Mouse (Mus musculus) MEL (cell line): ENCODE measurements around the gene Gnao1. TPM values are rescaled to one million over a fixed set of nuclear protein-coding genes. Genes with fewer than 3 reads are reported as not detected.

Experiments used
- DNase-seq: peaks from one replicate; pipeline ENCODE4 v3.0.0; 2011; ENCODE audit warnings: low read depth, low spot score
- H3K27ac ChIP-seq: 2 replicates; pipeline ENCODE4 v1.5.1; 2012; ENCODE audit warnings: low read depth, mild to moderate bottlenecking, control low read depth, low read length, moderate library complexity; ENCODE audit not compliant: control insufficient read depth
- H3K27me3 ChIP-seq, 2 experiments: fragments of 150-350 bp in 1 of 2; sonication (generic) in 1 of 2; 2 replicates each; pipeline ENCODE4 v1.6.1; 2012; ENCODE audit warnings: low read length in 2 of 2, mild to moderate bottlenecking in 2 of 2, improper control_type of control experiment in 1 of 2, moderate library complexity in 1 of 2; ENCODE audit not compliant: insufficient read depth in 2 of 2, control insufficient read depth in 1 of 2
- H3K36me3 ChIP-seq, 2 experiments: 2 replicates each; pipeline ENCODE4 v1.6.1; 2012 to 2014; ENCODE audit warnings: low read length in 2 of 2, improper control_type of control experiment in 1 of 2, inconsistent platforms in 1 of 2, mild to moderate bottlenecking in 1 of 2; ENCODE audit not compliant: insufficient read depth in 2 of 2, control insufficient read depth in 1 of 2
- H3K4me1 ChIP-seq, 2 experiments: fragments of 150-350 bp in 1 of 2; sonication (generic) in 1 of 2; 2 replicates each; pipeline ENCODE4 v1.6.1; 2012; ENCODE audit warnings: low read length in 2 of 2, improper control_type of control experiment in 1 of 2, mild to moderate bottlenecking in 1 of 2; ENCODE audit not compliant: insufficient read depth in 2 of 2, control insufficient read depth in 1 of 2
- H3K4me3 ChIP-seq, 2 experiments: fragments of 150-350 bp in 1 of 2; sonication (generic) in 1 of 2; 2 replicates each; pipeline ENCODE4 v1.5.1; 2012; ENCODE audit warnings: low read depth in 2 of 2, low read length in 2 of 2, mild to moderate bottlenecking in 2 of 2, moderate library complexity in 2 of 2, control low read depth in 1 of 2, improper control_type of control experiment in 1 of 2; ENCODE audit not compliant: control insufficient read depth in 1 of 2, insufficient read depth in 1 of 2
- H3K79me2 ChIP-seq: 2 replicates; pipeline ENCODE4 v1.6.1; 2012; ENCODE audit warnings: mild to moderate bottlenecking, low read length, moderate library complexity; ENCODE audit not compliant: control insufficient read depth, poor library complexity, insufficient read depth
- H3K9ac ChIP-seq: 2 replicates; pipeline ENCODE4 v1.6.1; 2012; ENCODE audit warnings: low read depth, mild to moderate bottlenecking, control low read depth, low read length, moderate library complexity; ENCODE audit not compliant: control insufficient read depth, poor library complexity, severe bottlenecking
- H3K9me3 ChIP-seq: fragments of 150-350 bp; sonication (generic); replicated peaks from 2 replicates; pipeline ENCODE4 v1.6.1; 2012; ENCODE audit warnings: mild to moderate bottlenecking, low read length, improper control_type of control experiment, moderate library complexity; ENCODE audit not compliant: insufficient read depth
- ETS1 ChIP-seq: IDR thresholded peaks from 2 replicates; pipeline ENCODE4 v1.6.1; 2012; ENCODE audit warnings: low read depth, mild to moderate bottlenecking, inconsistent platforms, low read length, improper control_type of control experiment, moderate library complexity
- GABPA ChIP-seq: IDR thresholded peaks from 2 replicates; pipeline ENCODE4 v1.6.1; 2012; ENCODE audit warnings: low read depth, mild to moderate bottlenecking, inconsistent platforms, low read length, improper control_type of control experiment, moderate library complexity
- GATA1 ChIP-seq: IDR thresholded peaks from 2 replicates; pipeline ENCODE4 v1.6.1; 2011; ENCODE audit warnings: low read depth, low read length, improper control_type of control experiment
- KAT2A ChIP-seq: conservative IDR thresholded peaks from 2 replicates; pipeline ENCODE4 v1.6.1; 2012; ENCODE audit warnings: low read depth, low read length, improper control_type of control experiment, inconsistent platforms
- MAFK ChIP-seq: IDR thresholded peaks from 2 replicates; pipeline ENCODE4 v1.6.1; 2011; ENCODE audit warnings: low read depth, mild to moderate bottlenecking, low read length, improper control_type of control experiment, borderline replicate concordance
- MAZ ChIP-seq: IDR thresholded peaks from 2 replicates; pipeline ENCODE4 v1.6.1; 2012; ENCODE audit warnings: low read depth, mild to moderate bottlenecking, inconsistent platforms, low read length, improper control_type of control experiment
- MYB ChIP-seq: IDR thresholded peaks from 2 replicates; pipeline ENCODE4 v1.6.1; 2011; ENCODE audit warnings: mild to moderate bottlenecking, low read depth, low read length, improper control_type of control experiment
- NRF1 ChIP-seq: IDR thresholded peaks from 2 replicates; pipeline ENCODE4 v1.6.1; 2014; ENCODE audit warnings: low read depth, mild to moderate bottlenecking, inconsistent platforms, low read length, improper control_type of control experiment, moderate library complexity; ENCODE audit not compliant: poor library complexity, insufficient read depth, severe bottlenecking
- POLR2A ChIP-seq, 2 experiments: IDR thresholded peaks; 2 replicates each; pipeline ENCODE4 v1.6.1; 2011 to 2012; ENCODE audit warnings: low read length in 2 of 2, mild to moderate bottlenecking in 2 of 2, control low read depth in 1 of 2, improper control_type of control experiment in 1 of 2, low read depth in 1 of 2, moderate library complexity in 1 of 2; ENCODE audit not compliant: control insufficient read depth in 1 of 2, insufficient read depth in 1 of 2, poor library complexity in 1 of 2
- POLR2AphosphoS2 ChIP-seq: IDR thresholded peaks from 2 replicates; pipeline ENCODE4 v1.6.1; 2011; ENCODE audit warnings: low read length, improper control_type of control experiment
- RAD21 ChIP-seq: IDR thresholded peaks from 2 replicates; pipeline ENCODE4 v1.6.1; 2011; ENCODE audit warnings: mild to moderate bottlenecking, low read depth, low read length, improper control_type of control experiment
- RCOR1 ChIP-seq: IDR thresholded peaks from 2 replicates; pipeline ENCODE4 v1.6.1; 2012; ENCODE audit warnings: low read depth, mild to moderate bottlenecking, inconsistent platforms, low read length, improper control_type of control experiment
- TAL1 ChIP-seq: IDR thresholded peaks from 2 replicates; pipeline ENCODE4 v1.6.1; 2012; ENCODE audit warnings: mild to moderate bottlenecking, inconsistent platforms, low read length, moderate library complexity, mixed read lengths
- UBTF ChIP-seq: IDR thresholded peaks from 2 replicates; pipeline ENCODE4 v1.6.1; 2012; ENCODE audit warnings: low read depth, mild to moderate bottlenecking, inconsistent platforms, low read length, improper control_type of control experiment, moderate library complexity, borderline replicate concordance; ENCODE audit not compliant: insufficient read depth
- USF1 ChIP-seq: IDR thresholded peaks from 2 replicates; pipeline ENCODE4 v1.6.1; 2014; ENCODE audit warnings: low read depth, mild to moderate bottlenecking, inconsistent platforms, low read length, improper control_type of control experiment, moderate library complexity
- USF2 ChIP-seq, 2 experiments: IDR thresholded peaks; 2 replicates each; pipeline ENCODE4 v1.6.1; 2011 to 2012; ENCODE audit warnings: improper control_type of control experiment in 2 of 2, low read length in 2 of 2, borderline replicate concordance in 1 of 2, inconsistent platforms in 1 of 2, low read depth in 1 of 2, mild to moderate bottlenecking in 1 of 2; ENCODE audit not compliant: insufficient read depth in 1 of 2
- ZNF384 ChIP-seq: IDR thresholded peaks from 2 replicates; pipeline ENCODE4 v1.6.1; 2012; ENCODE audit warnings: low read depth, mild to moderate bottlenecking, inconsistent platforms, low read length, improper control_type of control experiment
- polyA plus RNA-seq, 2 experiments: library from polyadenylated mRNA; stranded (reverse) in 1 of 2; unstranded in 1 of 2; fragments of >175 nt in 1 of 2; fragments of >200 nt in 1 of 2; gene quantifications; 2 replicates each; pipeline versions ENCODE4 v1.2.1 to v1.2.4; 2012; ENCODE audit warnings: low replicate concordance in 2 of 2, low read depth in 1 of 2; ENCODE audit not compliant: insufficient read length in 2 of 2, insufficient read depth in 1 of 2, missing spikeins in 1 of 2
- total RNA-seq: library from RNA; depleted of rRNA; stranded (reverse); fragments of 300-350 nt; gene quantifications from 2 replicates; pipeline ENCODE4 v1.2.3, GENCODE M21; 2012

The Gnao1 gene
- total and polyA plus RNA-seq, 3 experiments = 0.03 TPM; not detected in 2

GRCm38 (mm10) chr8:93969626-93970340 is 160.0 kb downstream of the Gnao1 start:
- Histone ChIP-seq H3K36me3 (no peaks in the 10 kb centered on the region), H3K4me3 (no peak overlapping the region), H3K9ac (no peak overlapping the region), H3K27ac (no peak overlapping the region), H3K79me2 (no peaks in the 10 kb centered on the region), H3K27me3 (no peaks in the 10 kb centered on the region), H3K9me3 (no peaks in the 10 kb centered on the region), H3K4me1 (no peaks in the 10 kb centered on the region)
- TF ChIP-seq GABPA (no peak), MYB (no peak), TAL1 (no peak), POLR2AphosphoS2 (no peak), UBTF (no peak), USF1 (no peak), NRF1 (no peak), KAT2A (no peak), ZNF384 (no peak), POLR2A (IDR thresholded peaks at IDR 0.05; ENCODE audit: control insufficient read depth in 1 of 2, insufficient read depth in 1 of 2, low read depth in 1 of 2, low read length in 2 of 2, poor library complexity in 1 of 2) (no peak)
- no peak for DNase-seq

- no peak overlapping the region for H3K9ac ChIP-seq
- DNase-seq = peak; percentile 17
- H3K4me3 ChIP-seq = no peak overlapping the region
- TF ChIP-seq ETS1 (no peak), MAFK (no peak), RCOR1 (no peak), RAD21 (no peak), USF1 (no peak), USF2 (IDR thresholded peaks at IDR 0.05; ENCODE audit: borderline replicate concordance in 1 of 2, insufficient read depth in 1 of 2, low read depth in 1 of 2, low read length in 2 of 2) (no peak), MAZ (no peak), GATA1 (no peak)
- peaks cover 0 to 10% of the 10 kb centered on the region in 2 experiments; a peak in 2 of 4 replicates for H3K36me3 ChIP-seq
- no peaks in the 10 kb centered on the region for H3K27me3 ChIP-seq
- no peak overlapping the region for H3K27ac ChIP-seq
- no peaks in the 10 kb centered on the region for H3K9me3 ChIP-seq
- H3K4me1 ChIP-seq = no peaks in the 10 kb centered on the region
- no peaks in the 10 kb centered on the region for H3K79me2 ChIP-seq
Observed at GRCm38 (mm10) chr8:93971451-93971850, 161.7 kb downstream of the Gnao1 start.
